Mouse (Mus musculus): ENCODE results near the gene Haspin. TPM values are rescaled to one million over a fixed set of nuclear protein-coding genes. Genes with fewer than 3 reads are reported as not detected.

Haspin gene
- total and polyA plus RNA-seq, 3 experiments: 26.9 to 28.3 TPM; not detected in 1

GRCm38 (mm10) chr11:73176186-73176585 is 38.1 kb upstream of the Haspin start:
- DNase-seq (ENCODE audit: low read depth, low spot score): peak; percentile 72
- H3K4me1 ChIP-seq (ENCODE audit: control insufficient read depth in 1 of 2, insufficient read depth in 2 of 2, low read length in 2 of 2): peaks cover 4 to 12% of the 10 kb centered on the region in 2 experiments
- H3K4me3 ChIP-seq (ENCODE audit: control insufficient read depth in 1 of 2, insufficient read depth in 1 of 2, low read depth in 2 of 2, low read length in 2 of 2): peak overlapping the region; percentile 85 to 91
- no peaks in the 10 kb centered on the region for H3K27me3 ChIP-seq (ENCODE audit: control insufficient read depth in 1 of 2, insufficient read depth in 2 of 2, low read length in 2 of 2)
- no peaks in the 10 kb centered on the region for H3K9me3 ChIP-seq (replicated peaks; ENCODE audit: insufficient read depth, low read length)
- peak overlapping the region; percentile 57 for H3K27ac ChIP-seq (ENCODE audit: control insufficient read depth, low read depth, low read length)
- H3K36me3 ChIP-seq (ENCODE audit: control insufficient read depth in 1 of 2, insufficient read depth in 2 of 2, low read length in 2 of 2): peaks cover 12 to 19% of the 10 kb centered on the region in 2 experiments; a peak in 3 of 4 replicates
- H3K79me2 ChIP-seq (ENCODE audit: control insufficient read depth, insufficient read depth, low read length, poor library complexity): peaks cover 38% of the 10 kb centered on the region
- H3K9ac ChIP-seq (ENCODE audit: control insufficient read depth, low read depth, low read length, poor library complexity, severe bottlenecking): peak overlapping the region; percentile 88
- TF ChIP-seq MYC (IDR thresholded peaks at IDR 0.05; ENCODE audit: low read depth, low read length): peak; percentile 48; the same call in 1 of the 2 replicates
- no peak for TF ChIP-seq MEF2A (IDR thresholded peaks at IDR 0.05; ENCODE audit: extremely low read depth, insufficient replicate concordance, low read depth, low read length, poor library complexity, severe bottlenecking)

- no peaks in the 10 kb centered on the region for H3K9me3 ChIP-seq (replicated peaks; ENCODE audit: insufficient read depth, low read length)
- peak overlapping the region; percentile 88 for H3K9ac ChIP-seq (ENCODE audit: control insufficient read depth, low read depth, low read length, poor library complexity, severe bottlenecking)
- peaks cover 4 to 12% of the 10 kb centered on the region in 2 experiments for H3K4me1 ChIP-seq (ENCODE audit: control insufficient read depth in 1 of 2, insufficient read depth in 2 of 2, low read length in 2 of 2)
- TF ChIP-seq KAT2A (conservative IDR thresholded peaks at IDR 0.05; ENCODE audit: low read depth, low read length): no peak
- no peak for TF ChIP-seq E2F4 (IDR thresholded peaks at IDR 0.05; ENCODE audit: borderline replicate concordance, low read depth, low read length)
- peak; percentile 3; the same call in 1 of the 2 replicates for TF ChIP-seq HCFC1 (IDR thresholded peaks at IDR 0.05; ENCODE audit: low read depth, low read length)
- no peak for TF ChIP-seq MAFK (IDR thresholded peaks at IDR 0.05; ENCODE audit: borderline replicate concordance, low read depth, low read length)
- TF ChIP-seq NELFE (IDR thresholded peaks at IDR 0.05; ENCODE audit: low read depth, low read length): no peak
- no peak for TF ChIP-seq TAL1 (IDR thresholded peaks at IDR 0.05; ENCODE audit: low read length)
- TF ChIP-seq GABPA (IDR thresholded peaks at IDR 0.05; ENCODE audit: low read depth, low read length): no peak
- no peaks in the 10 kb centered on the region for H3K27me3 ChIP-seq (ENCODE audit: control insufficient read depth in 1 of 2, insufficient read depth in 2 of 2, low read length in 2 of 2)
- peaks cover 38% of the 10 kb centered on the region for H3K79me2 ChIP-seq (ENCODE audit: control insufficient read depth, insufficient read depth, low read length, poor library complexity)
- peak overlapping the region; percentile 85 to 91 for H3K4me3 ChIP-seq (ENCODE audit: control insufficient read depth in 1 of 2, insufficient read depth in 1 of 2, low read depth in 2 of 2, low read length in 2 of 2)
- H3K27ac ChIP-seq (ENCODE audit: control insufficient read depth, low read depth, low read length): no peak overlapping the region
- H3K36me3 ChIP-seq (ENCODE audit: control insufficient read depth in 1 of 2, insufficient read depth in 2 of 2, low read length in 2 of 2): peaks cover 12 to 19% of the 10 kb centered on the region in 2 experiments; a peak in 3 of 4 replicates
- peak; percentile 36 for DNase-seq (ENCODE audit: low read depth, low spot score)
Measured at GRCm38 (mm10) chr11:73175612-73176011, 37.5 kb upstream of the Haspin start.

- H3K27me3 ChIP-seq (ENCODE audit: control insufficient read depth in 1 of 2, insufficient read depth in 2 of 2, low read length in 2 of 2): no peaks in the 10 kb centered on the region
- TF ChIP-seq ZMIZ1 (IDR thresholded peaks at IDR 0.05; ENCODE audit: low read depth, low read length) (no peak), KAT2A (conservative IDR thresholded peaks at IDR 0.05; ENCODE audit: low read depth, low read length) (no peak), TAL1 (IDR thresholded peaks at IDR 0.05; ENCODE audit: low read length) (no peak), SIN3A (IDR thresholded peaks at IDR 0.05; ENCODE audit: low read length) (no peak), NRF1 (IDR thresholded peaks at IDR 0.05; ENCODE audit: insufficient read depth, low read depth, low read length, poor library complexity, severe bottlenecking) (no peak), ELF1 (IDR thresholded peaks at IDR 0.05; ENCODE audit: low read depth, low read length) (no peak), ZKSCAN1 (IDR thresholded peaks at IDR 0.05; ENCODE audit: low read depth, low read length) (no peak), GATA1 (IDR thresholded peaks at IDR 0.05; ENCODE audit: low read depth, low read length) (no peak), BHLHE40 (IDR thresholded peaks at IDR 0.05; ENCODE audit: borderline replicate concordance, low read depth, low read length) (no peak), UBTF (IDR thresholded peaks at IDR 0.05; ENCODE audit: borderline replicate concordance, insufficient read depth, low read depth, low read length) (no peak), MXI1 (IDR thresholded peaks at IDR 0.05; ENCODE audit: low read depth, low read length) (no peak)
- DNase-seq (ENCODE audit: low read depth, low spot score): no peak
- no peak overlapping the region for H3K27ac ChIP-seq (ENCODE audit: control insufficient read depth, low read depth, low read length)
- peaks cover 31% of the 10 kb centered on the region for H3K79me2 ChIP-seq (ENCODE audit: control insufficient read depth, insufficient read depth, low read length, poor library complexity)
- H3K4me3 ChIP-seq (ENCODE audit: control insufficient read depth in 1 of 2, insufficient read depth in 1 of 2, low read depth in 2 of 2, low read length in 2 of 2): no peak overlapping the region
- peaks cover 12 to 17% of the 10 kb centered on the region in 2 experiments; a peak in 3 of 4 replicates for H3K36me3 ChIP-seq (ENCODE audit: control insufficient read depth in 1 of 2, insufficient read depth in 2 of 2, low read length in 2 of 2)
- H3K9me3 ChIP-seq (replicated peaks; ENCODE audit: insufficient read depth, low read length): no peaks in the 10 kb centered on the region
- H3K9ac ChIP-seq (ENCODE audit: control insufficient read depth, low read depth, low read length, poor library complexity, severe bottlenecking): no peak overlapping the region
- peaks cover 4 to 7% of the 10 kb centered on the region in 2 experiments for H3K4me1 ChIP-seq (ENCODE audit: control insufficient read depth in 1 of 2, insufficient read depth in 2 of 2, low read length in 2 of 2)
Measured at GRCm38 (mm10) chr11:73172186-73172585, 34.1 kb upstream of the Haspin start.
